Mouse (Mus musculus) E14TG2a.4 (cell line): ENCODE data around the gene Arntl2.

Experiments
- CTCF ChIP-seq: conservative IDR thresholded peaks from 2 replicates; pipeline ENCODE4 v1.5.1; 2014; ENCODE audit warnings: low read length
- NANOG ChIP-seq: IDR thresholded peaks from 2 replicates; pipeline ENCODE4 v1.6.1; 2014; ENCODE audit warnings: borderline replicate concordance, low read length, mixed read lengths
- POU5F1 ChIP-seq: IDR thresholded peaks from 2 replicates; pipeline ENCODE4 v1.6.1; 2014; ENCODE audit warnings: low read length, borderline replicate concordance

DNA sequence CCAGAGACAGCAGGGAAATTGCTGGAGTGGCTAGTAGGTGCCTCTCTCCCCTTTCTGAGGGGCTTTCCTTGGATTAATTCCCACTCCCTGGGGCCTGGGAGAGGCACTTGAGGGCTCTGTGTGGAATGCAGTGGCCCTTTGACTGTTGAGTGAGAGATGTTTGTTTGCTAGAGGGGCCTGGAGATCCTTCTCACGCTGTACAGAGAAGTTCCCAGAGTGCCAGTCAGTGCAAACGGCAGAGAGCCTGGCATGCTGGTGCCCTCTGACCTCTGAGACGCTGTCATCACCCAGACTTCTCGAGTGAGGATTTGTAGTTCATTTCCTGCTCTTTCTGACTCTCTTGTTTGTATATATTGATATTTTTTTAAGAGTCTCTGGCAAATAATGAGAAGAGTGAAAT lies 39.9 kb downstream of the Arntl2 start:
- TF ChIP-seq CTCF (no peak), NANOG (no peak), POU5F1 (no peak)
